Mouse (Mus musculus): ENCODE results near the gene Mzt1. TPM values are rescaled to one million over a fixed set of nuclear protein-coding genes. Genes with fewer than 3 reads are reported as not detected.

Mzt1 gene
- polyA plus RNA-seq, 1 experiment, result 11.2 TPM

DNA sequence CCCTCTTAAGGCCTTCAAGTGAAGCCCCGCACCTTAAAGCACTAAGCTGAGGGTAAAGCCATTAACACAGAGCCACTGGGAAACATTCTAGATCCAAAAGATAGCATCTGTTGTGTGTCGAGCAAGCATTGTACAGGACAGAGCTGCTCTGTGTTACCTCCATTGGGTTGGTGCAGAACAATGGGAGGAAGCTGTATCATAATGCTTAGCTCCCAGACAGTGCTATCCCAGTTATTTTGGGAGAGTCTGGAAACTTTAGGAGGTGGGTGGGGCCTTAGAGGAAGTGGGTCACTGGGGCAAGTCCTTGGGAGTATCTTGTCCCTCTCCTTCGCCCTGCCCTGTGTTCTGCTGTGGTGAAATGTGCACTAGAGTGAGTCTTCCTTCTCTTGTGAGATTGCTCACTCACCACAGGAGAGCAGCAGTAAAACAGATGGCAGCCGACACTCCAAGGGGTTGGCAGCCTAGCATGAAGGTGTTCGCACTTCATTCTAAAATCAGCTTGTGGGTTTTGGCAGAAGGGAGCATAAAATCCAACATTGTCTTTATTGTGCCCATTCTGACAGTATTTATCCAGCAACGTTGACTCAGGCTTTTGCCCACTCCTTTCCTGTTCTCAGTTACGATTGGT is 13.1 kb upstream of the Mzt1 start:
- TF ChIP-seq TCF12 (IDR thresholded peaks at IDR 0.05; ENCODE audit: insufficient read depth, poor library complexity, severe bottlenecking), result no peak
- no peak for TF ChIP-seq E2F4 (IDR thresholded peaks at IDR 0.05; ENCODE audit: insufficient read depth)
- no peak for TF ChIP-seq POLR2A (IDR thresholded peaks at IDR 0.05; ENCODE audit: insufficient read length, low read depth)
- no peak for TF ChIP-seq TCF3 (IDR thresholded peaks at IDR 0.05; ENCODE audit: insufficient read length, low read depth)
- TF ChIP-seq MYOG (IDR thresholded peaks at IDR 0.05; ENCODE audit: control insufficient read depth in 1 of 3, insufficient read depth in 1 of 3, insufficient read length in 2 of 3, low read depth in 2 of 3), result no peak
- no peak for TF ChIP-seq SRF (IDR thresholded peaks at IDR 0.05; ENCODE audit: control insufficient read depth, insufficient read length, low read depth)
- no peak for TF ChIP-seq REST (IDR thresholded peaks at IDR 0.05; ENCODE audit: insufficient read depth, insufficient read length)
- TF ChIP-seq MAX (IDR thresholded peaks at IDR 0.05; ENCODE audit: low read depth), result no peak
- no peak for TF ChIP-seq USF1 (IDR thresholded peaks at IDR 0.05; ENCODE audit: low read depth)
- no peak for TF ChIP-seq MYOD1 (IDR thresholded peaks at IDR 0.05; ENCODE audit: control insufficient read depth in 1 of 3, insufficient read length in 2 of 3, low read depth in 2 of 3)
- TF ChIP-seq POLR2AphosphoS2 (IDR thresholded peaks at IDR 0.05; ENCODE audit: insufficient read length, low read depth), result no peak
- no peak for TF ChIP-seq CEBPB (IDR thresholded peaks at IDR 0.05; ENCODE audit: insufficient read depth, poor library complexity, severe bottlenecking)
- Histone ChIP-seq H3ac (ENCODE audit: control insufficient read depth, insufficient read length) (no peak overlapping the region), H3K36me3 (ENCODE audit: control insufficient read depth, insufficient read depth) (peaks cover 24% of the 10 kb centered on the region), H3K4me2 (ENCODE audit: low read depth) (no peak overlapping the region), H3K79me2 (ENCODE audit: control insufficient read depth, insufficient read depth) (no peaks in the 10 kb centered on the region), H3K27me3 (ENCODE audit: control insufficient read depth, insufficient read depth, insufficient read length) (no peaks in the 10 kb centered on the region), H3K4me3 (no peak overlapping the region)

GRCm38 (mm10) chr14:99046782-99047181 is 848 bp upstream of the Mzt1 start:
- Histone ChIP-seq H3K4me3 (peak overlapping the region; percentile 87), H3K27me3 (ENCODE audit: control insufficient read depth, insufficient read depth, insufficient read length) (no peaks in the 10 kb centered on the region), H3K36me3 (ENCODE audit: control insufficient read depth, insufficient read depth) (peaks cover 9% of the 10 kb centered on the region), H3ac (ENCODE audit: control insufficient read depth, insufficient read length) (peak overlapping the region; percentile 99), H3K79me2 (ENCODE audit: control insufficient read depth, insufficient read depth) (peaks cover 63% of the 10 kb centered on the region), H3K4me2 (ENCODE audit: low read depth) (peak overlapping the region; percentile 86)
- TF ChIP-seq REST (IDR thresholded peaks at IDR 0.05; ENCODE audit: insufficient read depth, insufficient read length) (no peak), TCF3 (IDR thresholded peaks at IDR 0.05; ENCODE audit: insufficient read length, low read depth) (no peak), E2F4 (IDR thresholded peaks at IDR 0.05; ENCODE audit: insufficient read depth) (no peak), USF1 (IDR thresholded peaks at IDR 0.05; ENCODE audit: low read depth) (no peak), POLR2AphosphoS2 (IDR thresholded peaks at IDR 0.05; ENCODE audit: insufficient read length, low read depth) (no peak), SRF (IDR thresholded peaks at IDR 0.05; ENCODE audit: control insufficient read depth, insufficient read length, low read depth) (no peak), MAX (IDR thresholded peaks at IDR 0.05; ENCODE audit: low read depth) (no peak), TCF12 (IDR thresholded peaks at IDR 0.05; ENCODE audit: insufficient read depth, poor library complexity, severe bottlenecking) (no peak), MYOG (IDR thresholded peaks at IDR 0.05; ENCODE audit: control insufficient read depth in 1 of 3, insufficient read depth in 1 of 3, insufficient read length in 2 of 3, low read depth in 2 of 3) (no peak), POLR2A (IDR thresholded peaks at IDR 0.05; ENCODE audit: insufficient read length, low read depth) (no peak), MYOD1 (IDR thresholded peaks at IDR 0.05; ENCODE audit: control insufficient read depth in 1 of 3, insufficient read length in 2 of 3, low read depth in 2 of 3) (no peak), CEBPB (IDR thresholded peaks at IDR 0.05; ENCODE audit: insufficient read depth, poor library complexity, severe bottlenecking) (no peak)

GRCm38 (mm10) chr14:99045378-99046030 is 430 bp downstream of the Mzt1 start:
- peaks cover 7% of the 10 kb centered on the region for H3K36me3 ChIP-seq (ENCODE audit: control insufficient read depth, insufficient read depth)
- TF ChIP-seq POLR2A (IDR thresholded peaks at IDR 0.05; ENCODE audit: insufficient read length, low read depth) (peak; percentile 78), SRF (IDR thresholded peaks at IDR 0.05; ENCODE audit: control insufficient read depth, insufficient read length, low read depth) (no peak), POLR2AphosphoS2 (IDR thresholded peaks at IDR 0.05; ENCODE audit: insufficient read length, low read depth) (peak; percentile 60)
- H3ac ChIP-seq (ENCODE audit: control insufficient read depth, insufficient read length), result peak overlapping the region; percentile 99
- peaks cover 76% of the 10 kb centered on the region for H3K79me2 ChIP-seq (ENCODE audit: control insufficient read depth, insufficient read depth)
- peak overlapping the region; percentile 73 for H3K4me2 ChIP-seq (ENCODE audit: low read depth)
- H3K27me3 ChIP-seq (ENCODE audit: control insufficient read depth, insufficient read depth, insufficient read length), result no peaks in the 10 kb centered on the region
- peak overlapping the region; percentile 87 for H3K4me3 ChIP-seq

GRCm38 (mm10) chr14:99044718-99045117 is 1.2 kb downstream of the Mzt1 start:
- H3ac ChIP-seq (ENCODE audit: control insufficient read depth, insufficient read length), result no peak overlapping the region
- no peak for TF ChIP-seq POLR2AphosphoS2 (IDR thresholded peaks at IDR 0.05; ENCODE audit: insufficient read length, low read depth)
- no peak for TF ChIP-seq TCF3 (IDR thresholded peaks at IDR 0.05; ENCODE audit: insufficient read length, low read depth)
- no peak for TF ChIP-seq MYOD1 (IDR thresholded peaks at IDR 0.05; ENCODE audit: control insufficient read depth in 1 of 3, insufficient read length in 2 of 3, low read depth in 2 of 3)
- no peak for TF ChIP-seq MAX (IDR thresholded peaks at IDR 0.05; ENCODE audit: low read depth)
- TF ChIP-seq SRF (IDR thresholded peaks at IDR 0.05; ENCODE audit: control insufficient read depth, insufficient read length, low read depth), result no peak
- TF ChIP-seq POLR2A (IDR thresholded peaks at IDR 0.05; ENCODE audit: insufficient read length, low read depth), result no peak
- no peak for TF ChIP-seq REST (IDR thresholded peaks at IDR 0.05; ENCODE audit: insufficient read depth, insufficient read length)
- no peak for TF ChIP-seq CEBPB (IDR thresholded peaks at IDR 0.05; ENCODE audit: insufficient read depth, poor library complexity, severe bottlenecking)
- TF ChIP-seq E2F4 (IDR thresholded peaks at IDR 0.05; ENCODE audit: insufficient read depth), result no peak
- TF ChIP-seq MYOG (IDR thresholded peaks at IDR 0.05; ENCODE audit: control insufficient read depth in 1 of 3, insufficient read depth in 1 of 3, insufficient read length in 2 of 3, low read depth in 2 of 3), result no peak
- no peak for TF ChIP-seq TCF12 (IDR thresholded peaks at IDR 0.05; ENCODE audit: insufficient read depth, poor library complexity, severe bottlenecking)
- H3K4me3 ChIP-seq, result peak overlapping the region; percentile 87
- H3K4me2 ChIP-seq (ENCODE audit: low read depth), result peak overlapping the region; percentile 73
- peaks cover 6% of the 10 kb centered on the region for H3K36me3 ChIP-seq (ENCODE audit: control insufficient read depth, insufficient read depth)
- no peaks in the 10 kb centered on the region for H3K27me3 ChIP-seq (ENCODE audit: control insufficient read depth, insufficient read depth, insufficient read length)
- H3K79me2 ChIP-seq (ENCODE audit: control insufficient read depth, insufficient read depth), result peaks cover 83% of the 10 kb centered on the region

Data from myocyte (in vitro differentiated cells).